Mouse (Mus musculus) heart, embryonic 10.5 days (tissue): ENCODE measurements at regions not wholly inside any gene's neighbourhood (a gene's known extent, or its start where the extent isn't known, plus 50 kb on each side); places are given as distances from the start of the nearest gene placed in this dataset.
A peak's percentile ranks its signal among the peaks of the same experiment; 100 is the strongest.

Source experiments
- DNase-seq: peaks from one replicate; pipeline ENCODE4 v3.0.0-alpha.2; 2017; ENCODE audit warnings: low spot score
- H3K27ac ChIP-seq: fragments of 300-500 bp; sonication (generic); 2 replicates; pipeline ENCODE4 v1.5.1; 2016; ENCODE audit warnings: mild to moderate bottlenecking
- H3K27me3 ChIP-seq: fragments of 300-500 bp; sonication (generic); 2 replicates; pipeline ENCODE4 v1.6.1; 2016; ENCODE audit warnings: mild to moderate bottlenecking; ENCODE audit not compliant: poor library complexity, insufficient read depth, severe bottlenecking
- H3K36me3 ChIP-seq: fragments of 300-500 bp; sonication (generic); 2 replicates; pipeline ENCODE4 v1.6.1; 2016; ENCODE audit warnings: mild to moderate bottlenecking, moderate library complexity
- H3K4me1 ChIP-seq: fragments of 300-500 bp; sonication (generic); 2 replicates; pipeline ENCODE4 v1.6.1; 2016; ENCODE audit warnings: mild to moderate bottlenecking
- H3K4me3 ChIP-seq: fragments of 300-500 bp; sonication (generic); 2 replicates; pipeline ENCODE4 v1.5.1; 2016; ENCODE audit warnings: mild to moderate bottlenecking, moderate library complexity
- H3K9me3 ChIP-seq: fragments of 300-500 bp; sonication (generic); 2 replicates; pipeline ENCODE4 v1.6.1; 2016; ENCODE audit warnings: mild to moderate bottlenecking, moderate library complexity
- WGBS: fragments of 180-500 bp; shearing (Covaris S2); methylation state at CpG from one replicate; pipeline ENCODE4 v1.1.7; 2016; 5-methylcytosine and 5-hydroxymethylcytosine counted together

- Histone ChIP-seq H3K27ac (no peak overlapping the region), H3K4me1 (no peaks in the 10 kb centered on the region), H3K9me3 (no peaks in the 10 kb centered on the region), H3K27me3 (no peaks in the 10 kb centered on the region), H3K36me3 (no peaks in the 10 kb centered on the region), H3K4me3 (no peak overlapping the region)
- WGBS = 86% methylated on average over 7 of the region's 7 CpGs
- no peak for DNase-seq
Measured at GRCm38 (mm10) chr15:28144217-28144616, 59.3 kb upstream of the Dnah5 start.

- peak; percentile 54 for DNase-seq
- no peaks in the 10 kb centered on the region for H3K4me1 ChIP-seq
- H3K36me3 ChIP-seq = no peaks in the 10 kb centered on the region
- H3K4me3 ChIP-seq = no peak overlapping the region
- H3K27ac ChIP-seq = no peak overlapping the region
- 82% methylated on average over 4 of the region's 4 CpGs for WGBS
- H3K27me3 ChIP-seq = no peaks in the 10 kb centered on the region
- no peaks in the 10 kb centered on the region for H3K9me3 ChIP-seq
Measured at GRCm38 (mm10) chr15:28144846-28145245, 58.7 kb upstream of the Dnah5 start.

DNA sequence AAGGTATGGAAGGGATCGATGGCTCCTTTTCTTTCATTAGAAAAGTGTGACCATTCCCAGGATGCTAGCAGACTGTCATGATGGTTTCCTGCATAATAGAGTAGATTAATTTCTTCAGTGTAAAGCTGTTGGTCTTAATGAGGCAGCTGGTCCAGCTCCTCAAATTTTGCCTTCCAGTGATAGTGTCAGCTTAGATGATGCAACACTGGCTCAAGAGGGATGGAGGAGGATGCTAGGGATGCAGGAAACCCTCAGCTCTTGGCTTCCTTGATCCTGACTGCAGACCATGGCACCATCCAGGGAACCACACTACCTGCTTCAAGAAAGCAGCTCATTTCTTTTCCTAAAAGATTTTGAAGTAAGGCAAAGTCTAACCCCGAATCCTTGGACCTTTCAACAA lies 51.9 kb upstream of the Dnah5 start:
- H3K27ac ChIP-seq = no peak overlapping the region
- peaks cover 6% of the 10 kb centered on the region; the same call in 1 of the 2 replicates for H3K4me1 ChIP-seq
- H3K36me3 ChIP-seq = no peaks in the 10 kb centered on the region
- no peak overlapping the region for H3K4me3 ChIP-seq
- no peaks in the 10 kb centered on the region for H3K9me3 ChIP-seq
- H3K27me3 ChIP-seq = peaks cover 4% of the 10 kb centered on the region; the same call in 1 of the 2 replicates
- peak; percentile 5 for DNase-seq
- WGBS = 83% methylated on average over 2 of the region's 2 CpGs
